Mouse (Mus musculus) intestine, postnatal 0 days (tissue): ENCODE measurements around the gene Timm17b. TPM values are rescaled to one million over a fixed set of nuclear protein-coding genes. Genes with fewer than 3 reads are reported as not detected.
"Not testable (repeated sequence)": the region's sequence is repeated elsewhere in the genome, so short reads cannot be mapped to it uniquely, and the experiment has no call there.

Experiments used
- ATAC-seq: fragments of 200-750 bp; cut with Nextera tagmentation; 2 replicates; pipeline ENCODE4 v1.8.0; 2017; ENCODE audit warnings: mild to moderate bottlenecking, moderate TSS enrichment, moderate library complexity
- H3K27ac ChIP-seq: fragments of 300-500 bp; sonication (generic); 2 replicates; pipeline ENCODE4 v1.5.1; 2014; ENCODE audit warnings: mild to moderate bottlenecking, low read depth, low read length, moderate library complexity
- H3K27me3 ChIP-seq: fragments of 300-500 bp; sonication (generic); replicated peaks from 2 replicates; pipeline ENCODE4 v1.6.1; 2014; ENCODE audit warnings: low read length, mixed read lengths; ENCODE audit not compliant: control insufficient read depth, insufficient read depth
- H3K36me3 ChIP-seq: fragments of 300-500 bp; sonication (generic); 2 replicates; pipeline ENCODE4 v1.6.1; 2014; ENCODE audit warnings: mild to moderate bottlenecking, moderate library complexity; ENCODE audit not compliant: control insufficient read depth, insufficient read depth
- H3K4me1 ChIP-seq: fragments of 300-500 bp; sonication (generic); replicated peaks from 2 replicates; pipeline ENCODE4 v1.6.1; 2014; ENCODE audit warnings: antibody characterized with exemption, low read length, mixed read lengths; ENCODE audit not compliant: control insufficient read depth, insufficient read depth
- H3K4me2 ChIP-seq: fragments of 300-500 bp; sonication (generic); replicated peaks from 2 replicates; pipeline ENCODE4 v1.6.1; 2014; ENCODE audit warnings: low read depth, mild to moderate bottlenecking, moderate library complexity
- H3K4me3 ChIP-seq: fragments of 300-500 bp; sonication (generic); 2 replicates; pipeline ENCODE4 v1.5.1; 2014; ENCODE audit warnings: low read depth, low read length
- H3K9ac ChIP-seq: fragments of 300-500 bp; sonication (generic); 2 replicates; pipeline ENCODE4 v1.6.1; 2014; ENCODE audit warnings: mild to moderate bottlenecking, low read depth, low read length
- H3K9me3 ChIP-seq: fragments of 300-500 bp; sonication (generic); 2 replicates; pipeline ENCODE4 v1.6.1; 2016; ENCODE audit warnings: mixed run types; ENCODE audit not compliant: control insufficient read depth
- CTCF ChIP-seq: sonication (generic); IDR thresholded peaks from 2 replicates; pipeline ENCODE4 v1.5.1; 2016; ENCODE audit warnings: low read depth, mild to moderate bottlenecking, control low read depth, antibody characterized with exemption, moderate library complexity
- WGBS: fragments of 180-500 bp; shearing (Covaris S2); extraction: QIAGEN DNeasy Blood & Tissue Kit; methylation state at CpG from one replicate; pipeline ENCODE4 v1.1.7; 2014; 5-methylcytosine and 5-hydroxymethylcytosine counted together
- polyA plus RNA-seq: library from polyadenylated mRNA; unstranded; fragments of >200 nt; fragmentation: Nextera tagmentation; extraction: Ambion mirVana; gene quantifications from 2 replicates; pipeline ENCODE4 v1.2.1, GENCODE M21; 2015

Gene Timm17b
- polyA plus RNA-seq, 1 experiment from 2014 or later: 109 TPM

- H3K4me3 ChIP-seq: peak within 1 kb of the TSS; percentile 56
Observed at GRCm38 (mm10) chrX:7883841-7884567, 15.2 kb upstream of the Timm17b start, which contains the start of gene Slc35a2. Gene Slc35a2, plus strand, starts transcription at chrX:7884028.

GRCm38 (mm10) chrX:7898211-7898610, 946 bp upstream of the Timm17b start:
- H3K9me3 ChIP-seq: no peaks in the 10 kb centered on the region
- peak overlapping the region; percentile 26; the same call in 1 of the 2 replicates for H3K9ac ChIP-seq
- H3K27ac ChIP-seq: 0 out of 2 replicates have a peak overlapping the region, but pooled peaks have one; percentile 21

More at GRCm38 (mm10) chrX:7883841-7884567, 15.2 kb upstream of the Timm17b start, which contains the start of gene Slc35a2:
- H3K27me3 ChIP-seq: no peaks in the 10 kb centered on the region
- H3K9me3 ChIP-seq: no peaks in the 10 kb centered on the region
- peak; percentile 94 for ATAC-seq
- 14% methylated on average over 49 of the region's 49 CpGs for WGBS
- no peaks in the 10 kb centered on the region for H3K36me3 ChIP-seq
- H3K9ac ChIP-seq: peak within 1 kb of the TSS; percentile 34
- peak; percentile 52 for TF ChIP-seq CTCF
- H3K27ac ChIP-seq: peak within 1 kb of the TSS; percentile 68
- peak within 1 kb of the TSS; percentile 63 for H3K4me2 ChIP-seq
- H3K4me1 ChIP-seq: no peaks in the 10 kb centered on the region

GRCm38 (mm10) chrX:7904441-7904840, 5.3 kb downstream of the Timm17b start:
- H3K27me3 ChIP-seq: no peaks in the 10 kb centered on the region

More at GRCm38 (mm10) chrX:7898211-7898610, 946 bp upstream of the Timm17b start:
- Histone ChIP-seq H3K36me3 (peaks cover 8% of the 10 kb centered on the region), H3K4me3 (peak overlapping the region; percentile 56), H3K4me1 (no peaks in the 10 kb centered on the region), H3K4me2 (peak overlapping the region; percentile 62), H3K27me3 (no peaks in the 10 kb centered on the region)
- TF ChIP-seq CTCF: no peak
- no peak for ATAC-seq
- whole genome bisulfite sequencing: 24% methylated on average over 13 of the region's 13 CpGs

GRCm38 (mm10) chrX:7907735-7908134, 8.6 kb downstream of the Timm17b start, which contains the start of gene Gm10491:
Gene Gm10491, minus strand, starts transcription at chrX:7907835.
- Histone ChIP-seq H3K27me3 (no peaks in the 10 kb centered on the region), H3K4me3 (no peak within 1 kb of the TSS), H3K4me1 (no peaks in the 10 kb centered on the region), H3K36me3 (no peaks in the 10 kb centered on the region), H3K27ac (no peak within 1 kb of the TSS), H3K4me2 (no peak within 1 kb of the TSS), H3K9me3 (no peaks in the 10 kb centered on the region), H3K9ac (no peak within 1 kb of the TSS)
- WGBS: 92% methylated on average over 4 of the region's 5 CpGs
- TF ChIP-seq CTCF: no peak
- ATAC-seq: no peak

More at GRCm38 (mm10) chrX:7904441-7904840, 5.3 kb downstream of the Timm17b start:
- no peak for TF ChIP-seq CTCF
- Histone ChIP-seq H3K27ac (no peak overlapping the region), H3K9me3 (no peaks in the 10 kb centered on the region), H3K4me3 (no peak overlapping the region), H3K4me2 (no peak overlapping the region), H3K9ac (no peak overlapping the region), H3K4me1 (no peaks in the 10 kb centered on the region), H3K36me3 (no peaks in the 10 kb centered on the region)
- ATAC-seq: no peak
- 93% methylated on average over 5 of the region's 5 CpGs for WGBS

DNA sequence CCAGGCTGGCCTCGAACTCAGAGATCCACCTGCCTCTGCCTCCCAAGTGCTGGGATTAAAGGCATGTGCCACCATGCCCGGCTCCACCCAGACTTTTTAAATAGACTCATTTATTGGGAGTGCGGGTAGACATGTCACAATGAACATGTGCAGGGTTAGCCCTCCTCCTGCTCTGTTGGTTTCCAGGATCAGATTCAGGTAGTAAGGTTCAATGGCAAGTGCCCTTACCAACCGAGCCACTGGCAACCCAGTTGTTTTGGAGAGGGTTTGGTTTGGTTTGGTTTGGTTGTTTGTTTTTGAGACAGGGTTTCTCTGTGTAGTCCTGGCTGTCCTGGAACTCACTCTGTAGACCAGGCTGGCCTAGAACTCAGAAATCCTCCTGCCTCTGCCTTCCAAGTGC, 10.1 kb downstream of the Timm17b start, which contains the start of gene Gm10490:
Gene Gm10490, plus strand, starts transcription at position 301 of the 400 bp plus-strand sequence.
- not testable (repeated sequence) for H3K4me2 ChIP-seq, H3K4me1 ChIP-seq, H3K27me3 ChIP-seq, H3K4me3 ChIP-seq, ATAC-seq, H3K9ac ChIP-seq, H3K27ac ChIP-seq, H3K36me3 ChIP-seq, H3K9me3 ChIP-seq
- 92% methylated on average over 4 of the region's 4 CpGs for WGBS

DNA sequence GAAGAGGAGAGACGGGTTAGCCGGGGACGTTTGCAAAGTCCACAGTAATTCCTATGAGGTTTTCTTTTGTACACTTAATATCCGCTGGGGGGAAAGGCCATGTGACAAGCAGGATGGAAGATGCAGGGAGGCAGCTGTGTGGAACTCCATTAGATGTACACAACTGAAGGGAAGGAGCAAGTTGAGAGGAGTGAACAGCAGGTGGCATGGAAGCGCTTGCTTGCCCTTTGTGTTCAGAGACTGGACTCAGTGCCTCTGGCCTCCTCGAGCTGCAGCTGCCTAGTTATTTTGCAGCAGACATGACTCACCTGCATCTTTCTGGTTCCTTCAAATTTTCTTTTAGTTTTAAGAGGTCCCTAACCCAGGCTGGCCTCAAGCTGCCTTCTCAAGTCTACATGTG, 11.3 kb downstream of the Timm17b start:
- Histone ChIP-seq H3K27me3 (no peaks in the 10 kb centered on the region), H3K36me3 (no peaks in the 10 kb centered on the region), H3K4me1 (no peaks in the 10 kb centered on the region), H3K4me3 (no peak overlapping the region), H3K9me3 (no peaks in the 10 kb centered on the region), H3K4me2 (no peak overlapping the region), H3K27ac (no peak overlapping the region), H3K9ac (no peak overlapping the region)
- WGBS: 53% methylated on average over 6 of the region's 6 CpGs
- no peak for ATAC-seq
- peak; percentile 46 for TF ChIP-seq CTCF
